Mouse (Mus musculus): ENCODE data around the gene Myrfl.

GRCm38 (mm10) chr10:116813150-116813549, 83.6 kb downstream of the Myrfl start:
- TF ChIP-seq CTCF (IDR thresholded peaks at IDR 0.05; ENCODE audit: low read depth, low read length) (no peak), GATA1 (IDR thresholded peaks at IDR 0.05; ENCODE audit: borderline replicate concordance, low read length) (no peak), TAL1 (conservative IDR thresholded peaks at IDR 0.05; ENCODE audit: low read depth, low read length) (no peak), POLR2AphosphoS5 (IDR thresholded peaks at IDR 0.05; ENCODE audit: insufficient replicate concordance, low read depth, low read length) (no peak)
